Comparison of ENCODE assay signal across 8 mouse cellular contexts in the genomic region with DNA sequence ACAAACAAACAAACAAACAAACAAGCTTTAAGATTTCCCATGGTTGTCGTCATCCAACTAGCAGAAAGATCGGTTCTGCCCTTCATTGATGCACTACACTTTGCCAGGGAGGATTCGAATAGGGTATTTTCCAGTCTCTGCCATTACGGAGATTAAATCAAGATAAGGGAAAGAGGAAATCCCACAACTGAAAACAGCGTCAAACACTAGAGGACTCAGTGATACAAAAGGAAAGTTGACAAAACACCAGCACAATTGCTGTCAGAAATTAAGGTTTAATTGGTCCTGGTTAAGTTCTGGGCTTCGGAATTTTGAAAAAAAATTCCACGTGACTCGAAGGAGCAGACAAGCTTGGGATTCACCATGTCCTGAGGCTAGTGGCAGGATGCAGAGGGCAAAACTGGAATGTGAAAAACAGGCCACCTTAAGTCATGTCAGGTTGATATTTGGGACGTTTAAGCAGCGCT. TPM values are rescaled to one million over a fixed set of nuclear protein-coding genes. Genes with fewer than 3 reads are reported as not detected.
DNase-seq lines count a peak whose midpoint lies in the region; ATAC-seq and TF ChIP-seq lines count a peak whose summit lies in the region.

No protein-coding gene starts in this region.

- no peak for DNase-seq in lung, postnatal 4 days
- DNase-seq in embryonic facial prominence, embryonic 14.5 days (ENCODE audit: low spot score): no peak
- DNase-seq in left cerebral cortex, postnatal 14 days (ENCODE audit: low spot score in 2 of 2): no peak
- DNase-seq in right cerebral cortex, adult 2 months (ENCODE audit: low spot score in 2 of 2): no peak
- no peak for DNase-seq in adrenal gland, adult 8-10 months

- no peak for TF ChIP-seq CTCF in olfactory bulb, adult 2 months (IDR thresholded peaks at IDR 0.05; ENCODE audit: insufficient read depth, low read depth, low read length)

- peak overlapping the region; percentile 84 for H3K4me3 ChIP-seq in lung, embryonic 15.5 days
- peak overlapping the region; percentile 82 for H3K4me3 ChIP-seq in embryonic facial prominence, embryonic 14.5 days (ENCODE audit: low read depth, low read length)
- H3K4me3 ChIP-seq in limb, embryonic 12.5 days (replicated peaks): peak overlapping the region; percentile 85
- H3K4me3 ChIP-seq in olfactory bulb, adult 2 months (ENCODE audit: insufficient read depth, low read depth, low read length): peak overlapping the region; percentile 54

- TF ChIP-seq POLR2A in olfactory bulb, adult 2 months (IDR thresholded peaks at IDR 0.05; ENCODE audit: insufficient read depth, low read depth, low read length): no peak

- H3K4me1 ChIP-seq in lung, embryonic 15.5 days: peaks cover 14% of the 10 kb centered on the region
- H3K4me1 ChIP-seq in embryonic facial prominence, embryonic 14.5 days (ENCODE audit: control insufficient read depth, insufficient read depth, low read length): peaks cover 8% of the 10 kb centered on the region
- peaks cover 11% of the 10 kb centered on the region for H3K4me1 ChIP-seq in limb, embryonic 12.5 days (replicated peaks)
- peaks cover 9% of the 10 kb centered on the region for H3K4me1 ChIP-seq in olfactory bulb, adult 2 months (ENCODE audit: control insufficient read depth, insufficient read depth, low read length)

- intact Hi-C loops in left cerebral cortex, postnatal 14 days (cut with DNase I): no loop called here

- H3K4me2 ChIP-seq in lung, embryonic 15.5 days: peak overlapping the region; percentile 94
- peak overlapping the region; percentile 92 for H3K4me2 ChIP-seq in embryonic facial prominence, embryonic 14.5 days (ENCODE audit: low read depth, low read length)
- H3K4me2 ChIP-seq in limb, embryonic 12.5 days: peak overlapping the region; percentile 94

- H3K36me3 ChIP-seq in lung, embryonic 15.5 days: peaks cover 26% of the 10 kb centered on the region
- peaks cover 27% of the 10 kb centered on the region for H3K36me3 ChIP-seq in embryonic facial prominence, embryonic 14.5 days (ENCODE audit: control insufficient read depth, insufficient read depth, low read length)
- H3K36me3 ChIP-seq in limb, embryonic 12.5 days: peaks cover 27% of the 10 kb centered on the region

- H3K27me3 ChIP-seq in lung, embryonic 15.5 days: no peaks in the 10 kb centered on the region
- H3K27me3 ChIP-seq in embryonic facial prominence, embryonic 14.5 days (replicated peaks; ENCODE audit: control insufficient read depth, insufficient read depth, low read length): no peaks in the 10 kb centered on the region
- H3K27me3 ChIP-seq in limb, embryonic 12.5 days: peaks cover 5% of the 10 kb centered on the region; the same call in 1 of the 2 replicates

- H3K27ac ChIP-seq in lung, embryonic 15.5 days: peak overlapping the region; percentile 89
- peak overlapping the region; percentile 72 for H3K27ac ChIP-seq in embryonic facial prominence, embryonic 14.5 days (replicated peaks; ENCODE audit: low read depth, low read length)
- peak overlapping the region; percentile 81; the same call in 1 of the 2 replicates for H3K27ac ChIP-seq in limb, embryonic 12.5 days
- peak overlapping the region; percentile 92 for H3K27ac ChIP-seq in olfactory bulb, adult 2 months (ENCODE audit: insufficient read depth, low read depth, low read length)

- H3K9ac ChIP-seq in lung, embryonic 15.5 days: peak overlapping the region; percentile 86
- H3K9ac ChIP-seq in embryonic facial prominence, embryonic 14.5 days (ENCODE audit: low read depth, low read length): peak overlapping the region; percentile 89
- peak overlapping the region; percentile 88 for H3K9ac ChIP-seq in limb, embryonic 12.5 days (replicated peaks)

- no peak for ATAC-seq in lung, embryonic 15.5 days (ENCODE audit: borderline replicate concordance, extremely low read depth, low FRiP score, low TSS enrichment)
- ATAC-seq in embryonic facial prominence, embryonic 14.5 days (ENCODE audit: low read depth): no peak
- no peak for ATAC-seq in limb, embryonic 12.5 days (ENCODE audit: insufficient number of reproducible peaks, insufficient read depth, low FRiP score, low TSS enrichment, low read depth)

- no peaks in the 10 kb centered on the region for H3K9me3 ChIP-seq in lung, embryonic 15.5 days
- H3K9me3 ChIP-seq in embryonic facial prominence, embryonic 14.5 days (ENCODE audit: control insufficient read depth, low read length): no peaks in the 10 kb centered on the region
- peaks cover 4% of the 10 kb centered on the region; the same call in 1 of the 2 replicates for H3K9me3 ChIP-seq in limb, embryonic 12.5 days

- WGBS in lung, embryonic 15.5 days: 17% methylated on average over 10 of the region's 10 CpGs
- WGBS in embryonic facial prominence, embryonic 14.5 days: 23% methylated on average over 10 of the region's 10 CpGs
- 28% methylated on average over 10 of the region's 10 CpGs for whole genome bisulfite sequencing in limb, embryonic 12.5 days
- 8% methylated on average over 10 of the region's 10 CpGs for WGBS in olfactory bulb, adult 2 months

RNA-seq across cellular contexts. Expression of a gene that starts 0.4 kb away (rescaled TPM):
- 128 and 133 TPM in 2 replicates for polyA plus RNA-seq in lung, embryonic 15.5 days (2015; fragmentation: Nextera tagmentation; extraction: Ambion mirVana)
- polyA plus RNA-seq in embryonic facial prominence, embryonic 14.5 days (2014; fragmentation: Nextera tagmentation; extraction: Ambion mirVana): 86.0 and 95.2 TPM in 2 replicates
- polyA plus RNA-seq in limb, embryonic 12.5 days (2016; fragmentation: Nextera tagmentation; extraction: Ambion mirVana): 111 and 122 TPM in 2 replicates
- not detected in 2 replicates for polyA plus RNA-seq in olfactory bulb, adult 2 months (2012; ENCODE audit: insufficient read depth, insufficient read length, low replicate concordance, missing spikeins)
- 10 to 100 TPM; 23.9 to 29.1 TPM for total RNA-seq in left cerebral cortex, postnatal 14 days (2021)
- total RNA-seq in adrenal gland, adult 8-10 months (2022): 10 to 100 TPM; 24.8 to 30.4 (median 28.6) TPM

RNA-seq across cellular contexts. Expression of a gene that starts 15.5 kb away (rescaled TPM):
- polyA plus RNA-seq in lung, embryonic 15.5 days (2015; fragmentation: Nextera tagmentation; extraction: Ambion mirVana): 19.3 and 20.1 TPM in 2 replicates
- 19.5 and 26.1 TPM in 2 replicates for polyA plus RNA-seq in embryonic facial prominence, embryonic 14.5 days (2014; fragmentation: Nextera tagmentation; extraction: Ambion mirVana)
- polyA plus RNA-seq in limb, embryonic 12.5 days (2016; fragmentation: Nextera tagmentation; extraction: Ambion mirVana): 20.4 and 22.3 TPM in 2 replicates
- 144 TPM in 1 of 2 replicates, not detected in the other for polyA plus RNA-seq in olfactory bulb, adult 2 months (2012; ENCODE audit: insufficient read depth, insufficient read length, low replicate concordance, missing spikeins)
- 10 to 100 TPM; 20.9 to 22.6 TPM for total RNA-seq in left cerebral cortex, postnatal 14 days (2021)
- 10 to 100 TPM; 30.6 to 38.0 (median 34.2) TPM for total RNA-seq in adrenal gland, adult 8-10 months (2022)
